Mouse (Mus musculus): Measurements from ENCODE around the gene Inhba.

- TF ChIP-seq CTCF (IDR thresholded peaks at IDR 0.05; ENCODE audit: borderline replicate concordance, extremely low read depth, insufficient read depth, insufficient read length): no peak
- TF ChIP-seq POLR2A (IDR thresholded peaks at IDR 0.05; ENCODE audit: borderline replicate concordance, extremely low read depth, insufficient read depth, insufficient read length, poor library complexity, severe bottlenecking): no peak
Measured at GRCm38 (mm10) chr13:15985761-15986160, 25.9 kb upstream of the Inhba start.

Data from brain, embryonic 14.5 days (tissue).